Mouse (Mus musculus) hindlimb bud, embryonic 11.5 days (tissue): Measurements from ENCODE around the gene Iqcf3.

Experiments used
- DNase-seq: peaks from one replicate; pipeline ENCODE4 v3.0.0-alpha.2; 2012; ENCODE audit warnings: low read depth, low spot score; ENCODE audit errors: extremely low spot score

Gene Iqcf3

GRCm38 (mm10) chr9:106473081-106473752, 88.2 kb downstream of the Iqcf3 start:
- DNase-seq: no peak

GRCm38 (mm10) chr9:106472321-106472720, 89.1 kb downstream of the Iqcf3 start:
- DNase-seq: no peak

- no peak for DNase-seq
Measured at GRCm38 (mm10) chr9:106471892-106472291, 89.5 kb downstream of the Iqcf3 start.

DNA sequence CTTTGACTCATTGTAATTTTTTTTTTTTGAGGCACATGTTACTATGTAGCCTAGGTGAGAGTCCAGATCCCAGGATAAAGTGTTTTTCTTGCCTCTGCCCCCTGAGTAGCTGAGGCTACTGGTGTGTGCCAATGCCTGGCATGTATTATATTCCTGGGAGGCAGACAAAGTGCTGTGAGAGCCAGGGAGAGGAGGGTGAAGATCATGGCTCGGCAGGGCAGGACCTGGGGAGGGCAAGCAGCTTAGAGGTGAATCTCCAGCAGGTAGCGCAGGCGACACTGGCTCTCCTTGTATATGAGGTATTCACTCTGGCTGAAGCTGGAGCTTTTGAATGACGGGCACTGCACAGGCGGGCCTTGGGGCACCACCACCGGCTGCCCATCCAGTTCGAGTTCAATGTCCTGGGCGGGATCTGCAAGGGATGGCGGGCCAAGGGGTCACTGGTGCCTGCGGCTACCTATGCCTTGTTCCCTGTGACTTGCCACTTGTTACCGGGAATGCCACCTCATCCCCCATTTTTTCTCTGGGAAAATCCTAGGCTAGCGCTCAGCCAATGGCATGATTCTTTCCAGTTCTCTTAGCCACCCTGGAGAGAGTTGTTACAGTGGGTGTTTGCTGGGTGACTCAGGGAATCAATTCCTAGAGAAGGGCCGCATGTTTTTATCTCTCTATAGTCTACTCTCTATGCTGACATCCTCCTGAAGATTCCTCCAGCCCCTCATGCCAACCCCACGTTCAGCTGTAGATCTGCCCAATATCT, 90.3 kb downstream of the Iqcf3 start:
- no peak for DNase-seq

DNA sequence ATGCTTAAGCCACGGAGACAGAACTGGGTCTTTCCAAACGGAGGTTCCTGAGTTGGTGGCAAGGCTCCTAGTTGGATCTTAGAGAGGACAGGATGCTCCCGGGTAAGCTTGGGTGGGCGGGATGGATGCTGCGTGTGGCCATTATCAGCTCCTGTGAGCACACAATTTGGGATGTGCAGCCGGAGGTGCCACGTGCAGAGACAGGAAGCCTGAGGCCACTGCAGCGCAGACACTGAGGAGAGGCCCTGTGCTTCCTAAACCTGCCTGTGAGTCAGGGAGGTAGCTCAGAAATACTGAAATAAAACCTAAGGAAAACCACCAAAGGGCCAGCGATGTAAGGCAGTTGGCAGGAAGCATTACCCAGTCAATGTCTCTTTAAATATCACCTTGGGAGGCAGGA, 91.7 kb downstream of the Iqcf3 start:
- no peak for DNase-seq

- no peak for DNase-seq
Measured at GRCm38 (mm10) chr9:106469317-106469716, 92.1 kb downstream of the Iqcf3 start.

GRCm38 (mm10) chr9:106467746-106468145, 93.7 kb downstream of the Iqcf3 start:
- no peak for DNase-seq

DNA sequence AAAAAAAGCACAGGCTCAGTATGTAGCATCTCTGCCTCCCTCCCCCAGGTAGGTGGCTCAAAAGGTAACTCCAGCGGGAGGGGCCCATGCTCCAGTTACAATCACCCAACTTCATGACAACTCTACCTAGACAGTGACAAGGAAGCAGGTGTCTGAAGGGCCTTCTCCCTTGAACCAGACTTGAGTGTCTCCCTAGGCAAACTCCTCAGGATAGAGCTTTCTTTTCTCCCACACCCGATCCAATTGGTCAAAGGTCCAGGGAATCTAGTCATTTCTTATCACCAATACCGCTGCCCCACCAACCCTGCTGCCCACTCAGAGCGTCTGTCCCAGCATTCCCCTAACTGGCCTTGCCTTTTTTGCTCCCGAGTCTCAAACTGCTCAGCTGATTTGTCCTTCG, 94.7 kb downstream of the Iqcf3 start:
- no peak for DNase-seq

DNA sequence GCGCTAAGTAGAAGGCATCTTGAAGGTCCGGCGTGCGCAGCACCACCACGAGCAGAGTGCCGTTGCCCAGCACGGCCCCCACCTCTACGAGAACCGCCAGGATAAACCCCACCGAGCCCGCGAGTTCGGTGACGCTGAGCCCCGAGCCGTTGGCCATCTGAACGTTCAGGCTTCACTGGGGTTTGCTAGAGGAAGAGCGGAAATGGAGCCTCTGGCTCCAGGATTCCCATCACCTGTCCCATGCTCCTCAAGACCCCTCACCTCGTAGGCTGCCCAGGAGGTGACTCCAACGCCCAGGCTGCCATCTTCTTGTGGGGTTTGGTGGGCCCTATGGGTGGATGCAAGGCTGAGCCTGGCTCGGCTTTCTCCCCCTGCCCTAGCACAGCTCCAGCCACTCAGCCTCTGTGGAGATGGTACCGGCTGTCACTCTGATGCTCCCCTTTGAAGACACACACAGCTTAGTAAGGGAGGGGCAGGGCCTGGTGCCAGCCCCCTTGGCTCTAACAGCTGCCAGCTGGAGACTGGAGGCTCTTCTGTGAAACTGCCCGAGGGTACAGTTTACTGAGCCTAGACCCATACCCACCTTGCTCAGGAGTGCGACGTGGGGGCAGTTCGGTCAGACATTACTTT, 95.7 kb downstream of the Iqcf3 start, which contains the start of gene Gpr62:
TSS of gene Gpr62 (minus strand) at position 368 of the 630 bp plus-strand sequence.
- no peak for DNase-seq

DNA sequence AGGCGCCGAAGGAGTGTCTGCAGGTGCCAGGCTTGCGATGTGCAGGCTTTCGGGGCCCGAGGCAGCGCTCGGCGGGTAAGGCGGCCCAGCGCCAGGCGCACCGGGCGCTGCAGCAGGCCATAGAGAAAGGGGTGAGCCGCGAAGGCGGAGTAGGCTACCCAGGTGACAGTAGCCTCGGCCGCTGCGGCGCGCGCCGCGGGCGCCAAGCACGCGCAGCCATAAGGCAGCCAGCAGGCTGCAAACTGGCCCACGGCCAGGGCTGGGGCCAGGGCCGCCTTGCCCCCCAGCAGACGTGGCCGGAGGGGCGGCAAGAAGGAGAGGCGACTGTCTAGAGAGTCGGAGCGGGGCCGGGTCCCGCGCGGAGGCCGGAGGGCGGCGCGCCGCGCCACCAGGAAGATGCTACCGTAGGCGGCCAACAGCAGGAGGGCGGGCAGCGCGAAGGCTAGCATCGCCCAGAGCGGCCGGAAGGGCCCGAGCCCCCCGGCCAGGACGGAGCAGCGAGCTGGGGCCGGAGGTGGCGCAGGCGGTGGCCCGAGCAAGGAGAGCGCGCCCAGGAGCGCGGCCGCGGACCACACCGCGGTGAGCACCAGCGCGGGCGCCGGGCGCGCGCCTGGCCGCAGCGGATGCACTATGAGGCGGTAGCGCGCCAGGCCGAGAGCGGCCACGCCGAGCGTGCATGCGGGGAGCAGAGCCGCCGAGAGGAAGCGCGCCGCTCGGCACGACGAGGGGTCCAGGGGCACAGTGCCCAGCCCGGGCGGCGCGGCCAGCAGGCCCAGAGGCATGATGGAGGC, 96.5 kb downstream of the Iqcf3 start:
- no peak for DNase-seq

DNA sequence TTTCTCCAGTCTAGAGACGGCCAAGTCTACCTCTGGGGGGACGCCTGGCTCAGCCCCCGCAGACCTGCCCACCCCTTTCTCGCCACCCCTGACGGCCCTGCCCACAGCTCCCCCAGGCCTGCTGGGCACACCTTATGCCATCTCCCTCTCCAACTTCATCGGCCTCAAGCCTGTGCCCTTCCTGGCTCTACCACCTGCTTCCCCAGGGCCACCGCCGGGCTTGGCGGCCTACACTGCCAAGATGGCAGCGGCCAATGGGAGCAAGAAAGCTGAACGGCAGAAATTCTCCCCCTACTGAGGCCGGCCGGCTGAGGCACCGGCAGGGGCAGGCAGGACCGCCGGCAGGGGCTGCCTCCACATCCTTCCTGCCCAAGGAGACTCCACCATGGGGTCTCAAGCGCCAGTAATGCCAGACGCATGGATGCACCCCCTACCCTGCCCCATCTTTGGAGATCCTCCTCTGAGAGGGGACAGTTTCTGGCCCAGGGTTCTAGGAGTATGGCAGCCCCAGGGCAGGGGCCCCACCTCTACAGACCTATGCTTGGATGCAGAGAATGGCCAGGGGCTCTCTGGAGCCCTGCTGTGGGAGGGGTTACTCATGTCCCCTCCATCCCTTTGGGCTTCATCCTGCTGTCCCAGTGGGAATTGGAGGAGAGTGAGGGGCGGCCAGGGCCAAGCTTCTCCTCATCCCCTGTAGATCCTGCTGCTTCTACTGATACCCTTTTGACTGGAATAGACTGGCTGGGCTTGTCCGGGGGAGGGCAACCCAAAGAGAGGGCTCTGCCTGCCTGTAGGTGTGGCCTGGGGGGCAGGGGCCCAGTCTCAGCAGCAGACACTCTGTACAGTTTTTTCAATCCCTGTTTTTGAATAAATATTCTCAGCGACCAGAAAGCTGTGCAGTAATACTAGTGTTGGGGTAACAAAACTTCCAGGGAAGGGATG, 98.0 kb downstream of the Iqcf3 start:
- DNase-seq: no peak

DNA sequence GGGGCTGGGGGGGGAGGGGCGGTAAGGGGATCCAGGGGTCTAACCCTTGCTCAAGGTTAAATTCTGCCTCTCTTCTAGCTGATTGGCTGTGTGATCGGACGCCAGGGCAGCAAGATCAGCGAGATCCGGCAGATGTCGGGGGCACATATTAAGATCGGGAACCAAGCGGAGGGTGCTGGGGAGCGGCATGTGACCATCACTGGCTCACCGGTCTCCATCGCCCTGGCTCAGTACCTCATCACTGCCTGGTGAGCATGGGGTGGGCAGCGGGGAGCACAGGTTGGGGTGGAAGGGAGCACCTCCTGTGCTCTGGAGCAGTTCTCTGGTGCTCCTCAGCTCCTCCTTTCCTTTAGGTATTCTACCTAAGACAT, 99.0 kb downstream of the Iqcf3 start:
- no peak for DNase-seq

DNA sequence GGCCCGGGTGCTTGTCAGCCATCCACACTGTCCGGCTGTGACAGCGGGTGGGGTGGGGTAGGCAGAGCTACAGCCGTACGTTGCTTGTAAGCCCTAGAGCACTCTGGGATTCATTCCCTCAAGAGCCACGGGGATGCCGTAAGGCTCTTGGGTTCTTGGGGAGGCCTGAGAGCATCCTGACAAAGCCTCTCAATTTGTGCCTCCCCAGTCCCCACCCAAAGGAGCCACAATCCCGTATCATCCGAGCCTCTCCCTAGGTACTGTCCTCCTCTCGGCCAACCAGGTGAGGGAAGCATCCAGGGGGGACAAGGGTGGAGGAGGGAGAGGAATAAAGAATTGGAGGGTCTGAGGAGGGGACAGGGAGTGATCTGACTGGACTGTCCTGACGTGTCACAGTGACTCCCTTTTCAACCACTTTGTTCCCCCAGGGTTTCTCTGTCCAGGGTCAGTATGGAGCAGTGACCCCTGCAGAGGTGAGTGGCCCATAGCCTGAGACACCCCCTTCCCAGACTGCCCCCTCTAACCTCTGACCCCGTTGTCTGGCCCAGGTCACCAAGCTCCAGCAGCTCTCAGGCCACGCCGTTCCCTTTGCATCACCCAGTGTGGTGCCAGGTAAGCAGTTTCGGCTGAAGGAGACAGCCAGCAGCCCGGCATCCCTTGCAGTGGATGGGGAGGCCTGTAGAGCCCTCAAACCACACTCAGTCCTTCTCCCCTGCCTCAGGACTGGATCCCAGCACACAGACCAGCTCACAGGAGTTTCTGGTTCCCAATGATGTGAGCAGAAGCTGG, 99.6 kb downstream of the Iqcf3 start:
- no peak for DNase-seq

DNA sequence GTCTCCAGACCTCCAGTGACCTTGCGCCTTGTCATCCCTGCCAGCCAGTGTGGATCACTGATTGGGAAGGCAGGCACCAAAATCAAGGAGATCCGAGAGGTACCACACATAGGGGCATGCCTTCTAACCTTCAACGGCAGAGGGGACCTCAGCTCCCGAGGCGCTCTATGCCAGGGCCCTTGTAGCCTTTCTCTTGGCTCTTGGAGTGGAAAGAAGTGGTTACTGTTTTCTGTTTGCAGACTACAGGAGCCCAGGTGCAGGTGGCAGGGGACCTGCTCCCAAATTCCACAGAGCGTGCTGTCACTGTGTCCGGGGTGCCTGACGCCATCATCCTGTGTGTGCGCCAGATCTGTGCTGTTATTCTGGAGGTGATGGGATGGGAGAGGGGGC, 100.4 kb downstream of the Iqcf3 start:
- DNase-seq: no peak

GRCm38 (mm10) chr9:106460401-106461025, 100.9 kb downstream of the Iqcf3 start:
- no peak for DNase-seq

DNA sequence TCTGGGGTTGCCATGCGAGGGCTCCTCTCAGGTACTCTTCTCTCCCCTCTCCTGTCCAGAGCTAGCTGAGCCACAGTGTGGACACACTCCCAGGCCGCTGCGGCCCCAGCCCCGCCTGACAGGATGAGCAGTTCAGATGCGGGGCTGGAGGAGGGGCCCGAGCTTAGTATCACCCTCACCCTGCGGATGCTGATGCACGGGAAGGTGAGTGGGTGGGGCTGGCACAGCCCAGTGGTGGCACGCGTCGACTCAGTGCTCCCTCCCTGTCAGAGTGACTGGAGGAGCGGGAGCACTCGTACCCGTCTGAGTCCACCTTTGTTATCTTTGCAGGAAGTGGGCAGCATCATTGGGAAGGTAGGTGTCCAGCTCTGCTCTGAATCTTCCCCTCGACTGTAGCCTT, 101.5 kb downstream of the Iqcf3 start:
- no peak for DNase-seq

DNA sequence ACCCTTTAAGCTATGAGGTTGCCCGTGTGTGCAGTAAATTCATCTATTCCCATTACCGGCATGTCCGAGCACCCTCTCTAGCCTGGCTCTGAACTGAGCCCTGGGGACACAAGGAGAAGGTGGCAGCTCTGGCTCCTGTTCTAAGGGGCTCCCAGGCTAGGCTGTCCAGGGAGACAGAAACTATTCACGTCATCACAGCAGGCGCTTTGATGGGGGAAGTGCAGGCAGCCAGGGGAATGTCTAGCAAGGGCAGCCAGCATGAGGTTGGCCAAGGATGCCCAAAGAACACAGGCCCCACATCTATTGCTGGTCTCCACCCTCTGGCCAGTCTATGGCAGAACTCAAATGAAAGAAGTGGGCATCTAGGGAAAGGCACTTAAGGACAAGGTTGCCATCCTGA, 103.5 kb downstream of the Iqcf3 start:
- no peak for DNase-seq

- no peak for DNase-seq
Measured at GRCm38 (mm10) chr9:106457163-106457559, 104.3 kb downstream of the Iqcf3 start.
